Mouse (Mus musculus) liver, embryonic 14.5 days (tissue): Measurements from ENCODE around the gene Olfr574. TPM values are rescaled to one million over a fixed set of nuclear protein-coding genes. Genes with fewer than 3 reads are reported as not detected.
A peak's percentile ranks its signal among the peaks of the same experiment; 100 is the strongest.

Source experiments
- ATAC-seq: fragments of 200-750 bp; cut with Nextera tagmentation; 2 replicates; pipeline ENCODE4 v1.8.0; 2017; ENCODE audit warnings: moderate number of reproducible peaks, mild to moderate bottlenecking, moderate library complexity; ENCODE audit not compliant: insufficient read depth
- DNase-seq, 3 experiments: peaks; one replicate each; pipeline ENCODE4 v3.0.0-alpha.2; 2012 to 2013; ENCODE audit warnings: low read depth in 3 of 3, low spot score in 3 of 3
- H3K27ac ChIP-seq: fragments of 300-500 bp; sonication (generic); 2 replicates; pipeline ENCODE4 v1.5.1; 2014; ENCODE audit warnings: moderate library complexity, mild to moderate bottlenecking, control low read depth, inconsistent platforms
- H3K27me3 ChIP-seq: fragments of 300-500 bp; sonication (generic); 2 replicates; pipeline ENCODE4 v1.6.1; 2014; ENCODE audit warnings: mild to moderate bottlenecking, low read length, moderate library complexity; ENCODE audit not compliant: control insufficient read depth, insufficient read depth
- H3K36me3 ChIP-seq: fragments of 300-500 bp; sonication (generic); replicated peaks from 2 replicates; pipeline ENCODE4 v1.6.1; 2014; ENCODE audit warnings: low read depth; ENCODE audit not compliant: control insufficient read depth, insufficient read depth
- H3K4me1 ChIP-seq, 2 experiments: fragments of 200-500 bp in 1 of 2; fragments of 300-500 bp in 1 of 2; sonication (generic) in 1 of 2; replicated peaks; 2 replicates each; pipeline ENCODE4 v1.6.1; 2012 to 2014; ENCODE audit warnings: antibody characterized with exemption in 1 of 2, inconsistent platforms in 1 of 2, low read length in 1 of 2; ENCODE audit not compliant: control insufficient read depth in 2 of 2, insufficient read depth in 2 of 2
- H3K4me2 ChIP-seq: fragments of 300-500 bp; sonication (generic); 2 replicates; pipeline ENCODE4 v1.6.1; 2014; ENCODE audit warnings: low read depth, mild to moderate bottlenecking, control low read depth, moderate library complexity
- H3K4me3 ChIP-seq, 2 experiments: fragments of 200-500 bp in 1 of 2; fragments of 300-500 bp in 1 of 2; sonication (generic) in 1 of 2; 2 replicates each; pipeline ENCODE4 v1.5.1; 2012 to 2014; ENCODE audit warnings: low read depth in 2 of 2, low read length in 2 of 2, mild to moderate bottlenecking in 2 of 2, control low read depth in 1 of 2, inconsistent platforms in 1 of 2, moderate library complexity in 1 of 2; ENCODE audit not compliant: insufficient read depth in 1 of 2
- H3K9ac ChIP-seq: fragments of 300-500 bp; sonication (generic); replicated peaks from 2 replicates; pipeline ENCODE4 v1.6.1; 2014; ENCODE audit warnings: mild to moderate bottlenecking, control low read depth, moderate library complexity
- H3K9me3 ChIP-seq: fragments of 300-500 bp; sonication (generic); 2 replicates; pipeline ENCODE4 v1.6.1; 2016; ENCODE audit warnings: low read length, mixed read lengths; ENCODE audit not compliant: control insufficient read depth
- CTCF ChIP-seq: IDR thresholded peaks from 2 replicates; pipeline ENCODE4 v1.5.1; 2016; ENCODE audit warnings: antibody characterized with exemption, low read depth, control low read depth
- EP300 ChIP-seq: IDR thresholded peaks from 2 replicates; pipeline ENCODE4 v1.6.1; 2016; ENCODE audit warnings: antibody characterized with exemption, low read depth
- WGBS: fragments of 180-500 bp; shearing (Covaris S2); extraction: QIAGEN DNeasy Blood & Tissue Kit; methylation state at CpG from one replicate; pipeline ENCODE4 v1.1.7; 2014; ENCODE audit not compliant: insufficient replicate concordance; 5-methylcytosine and 5-hydroxymethylcytosine counted together
- polyA plus RNA-seq, 2 experiments: library from polyadenylated mRNA; depleted of rRNA in 1 of 2; stranded (reverse) in 1 of 2; unstranded in 1 of 2; fragments of >200 nt; fragmentation: Nextera tagmentation in 1 of 2; extraction: Ambion mirVana in 1 of 2; gene quantifications; 2 replicates each; pipeline versions ENCODE4 v1.2.1 to v1.2.3; 2012 to 2014

Olfr574 gene
- polyA plus RNA-seq, 2 experiments, result not detected

DNA sequence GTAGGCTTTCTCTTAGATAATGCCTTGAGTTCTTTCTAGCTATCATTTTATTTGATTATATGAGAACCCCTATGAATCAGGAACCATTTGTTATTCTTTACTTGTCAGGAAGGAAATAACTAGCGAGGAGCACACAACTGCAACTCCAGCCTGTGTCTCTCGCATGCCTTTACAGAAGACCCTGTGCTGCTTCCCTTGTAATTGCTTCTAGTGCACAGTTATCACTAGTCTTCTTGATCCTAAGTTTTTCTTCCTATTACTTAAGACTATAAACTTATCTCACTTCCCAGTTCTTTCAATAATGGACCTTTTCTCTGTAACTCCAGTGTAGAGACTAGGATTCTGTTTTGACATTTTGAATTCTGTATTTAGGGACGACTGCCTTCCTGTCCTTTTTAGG is 9.9 kb downstream of the Olfr574 start:
- no peaks in the 10 kb centered on the region for H3K36me3 ChIP-seq
- no peak overlapping the region for H3K4me3 ChIP-seq
- WGBS, result 35% methylated on average over 3 of the region's 3 CpGs
- H3K27me3 ChIP-seq, result no peaks in the 10 kb centered on the region
- no peak for DNase-seq
- no peaks in the 10 kb centered on the region for H3K9me3 ChIP-seq
- peak overlapping the region; percentile 75 for H3K27ac ChIP-seq
- H3K4me1 ChIP-seq, result peaks cover 5% of the 10 kb centered on the region in 2 experiments
- TF ChIP-seq CTCF (no peak), EP300 (no peak)
- peak overlapping the region; percentile 3; the same call in 1 of the 2 replicates for H3K4me2 ChIP-seq
- no peak overlapping the region for H3K9ac ChIP-seq
- ATAC-seq, result peak; percentile 54; the same call in 1 of the 2 replicates

DNA sequence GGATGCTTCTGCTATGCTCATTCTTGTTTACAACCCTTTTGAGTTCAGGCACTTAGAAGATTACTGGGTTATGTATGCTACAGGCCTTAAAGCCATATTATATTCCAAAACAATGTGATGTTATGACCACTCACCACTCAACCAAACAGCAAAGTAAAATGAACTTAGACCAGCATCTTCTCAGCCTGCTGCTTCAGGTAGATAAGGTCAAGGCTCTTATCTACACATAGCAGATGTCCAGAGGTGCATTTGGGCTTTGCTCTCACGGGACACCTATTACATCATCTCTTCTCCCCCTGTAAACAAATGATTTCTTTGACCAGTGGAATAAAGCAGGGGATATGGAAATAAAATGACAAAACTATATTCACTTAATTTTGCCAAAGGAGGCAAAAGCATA is 10.3 kb downstream of the Olfr574 start, which contains the start of gene Olfr575:
TSS of gene Olfr575 (minus strand) at position 183 of the 400 bp plus-strand sequence.
- 6% methylated on average over 1 of the region's 1 CpGs for WGBS
- TF ChIP-seq EP300 (peak; percentile 94), CTCF (no peak)
- no peak within 1 kb of the TSS for H3K4me3 ChIP-seq
- no peaks in the 10 kb centered on the region for H3K9me3 ChIP-seq
- DNase-seq (peak; percentile 61 to 73 (median 66)), ATAC-seq (peak; percentile 90)
- H3K36me3 ChIP-seq, result no peaks in the 10 kb centered on the region
- H3K27ac ChIP-seq, result peak within 1 kb of the TSS; percentile 75
- H3K4me2 ChIP-seq, result peak within 1 kb of the TSS; percentile 3; the same call in 1 of the 2 replicates
- no peaks in the 10 kb centered on the region for H3K27me3 ChIP-seq
- peaks cover 5% of the 10 kb centered on the region in 2 experiments for H3K4me1 ChIP-seq
- no peak within 1 kb of the TSS for H3K9ac ChIP-seq

- ATAC-seq (no peak), DNase-seq (no peak)
- Histone ChIP-seq H3K9me3 (no peaks in the 10 kb centered on the region), H3K36me3 (no peaks in the 10 kb centered on the region), H3K4me1 (peaks cover 5% of the 10 kb centered on the region in 2 experiments), H3K27ac (no peak within 1 kb of the TSS), H3K4me2 (no peak within 1 kb of the TSS), H3K27me3 (no peaks in the 10 kb centered on the region), H3K4me3 (no peak within 1 kb of the TSS), H3K9ac (no peak within 1 kb of the TSS)
- WGBS, result 10% methylated on average over 2 of the region's 2 CpGs
- TF ChIP-seq CTCF (no peak), EP300 (no peak)
Observed at GRCm38 (mm10) chr7:102962360-102962759, 14.1 kb downstream of the Olfr574 start, which contains the start of gene Olfr576. Gene Olfr576 (plus strand): TSS chr7:102962660.

GRCm38 (mm10) chr7:102974399-102974798 is 26.1 kb downstream of the Olfr574 start:
- Histone ChIP-seq H3K9me3 (no peaks in the 10 kb centered on the region), H3K27me3 (no peaks in the 10 kb centered on the region), H3K27ac (no peak overlapping the region), H3K4me3 (no peak overlapping the region), H3K36me3 (no peaks in the 10 kb centered on the region), H3K4me1 (no peaks in the 10 kb centered on the region), H3K9ac (no peak overlapping the region), H3K4me2 (no peak overlapping the region)
- DNase-seq (no peak), ATAC-seq (no peak)
- no peak for TF ChIP-seq EP300
- WGBS, result 30% methylated on average over 1 of the region's 1 CpGs

DNA sequence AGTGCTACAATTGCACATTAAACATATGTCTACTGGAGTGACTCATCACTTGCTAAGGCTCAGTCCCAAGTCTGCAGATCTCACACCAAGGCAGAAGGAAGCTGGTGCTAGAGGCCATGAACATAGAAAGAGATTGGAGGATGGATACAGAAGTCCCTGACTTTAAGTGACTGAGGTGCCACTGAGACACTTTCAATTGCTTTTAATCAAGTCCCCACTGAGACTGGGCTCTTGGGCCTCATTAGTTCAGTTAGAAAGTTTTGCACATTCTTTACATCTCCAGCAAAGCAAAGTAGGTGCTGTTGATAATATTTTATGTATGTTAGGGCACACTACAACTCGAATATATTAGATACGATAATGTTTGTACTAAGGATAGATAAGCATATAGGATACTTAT is 27.6 kb downstream of the Olfr574 start, which contains the start of gene Olfr577:
TSS of gene Olfr577 (minus strand) at position 101 of the 400 bp plus-strand sequence.
- Histone ChIP-seq H3K4me2 (no peak within 1 kb of the TSS), H3K4me3 (no peak within 1 kb of the TSS), H3K9me3 (no peaks in the 10 kb centered on the region), H3K27me3 (no peaks in the 10 kb centered on the region), H3K27ac (no peak within 1 kb of the TSS), H3K9ac (no peak within 1 kb of the TSS), H3K36me3 (no peaks in the 10 kb centered on the region), H3K4me1 (no peaks in the 10 kb centered on the region)
- TF ChIP-seq EP300 (no peak), CTCF (no peak)
- ATAC-seq (no peak), DNase-seq (no peak)
- 60% methylated on average over 2 of the region's 2 CpGs for WGBS
